Mouse (Mus musculus): ENCODE measurements at regions not wholly inside any gene's neighbourhood (a gene's known extent, or its start where the extent isn't known, plus 50 kb on each side); places are given as distances from the start of the nearest gene placed in this dataset.

DNA sequence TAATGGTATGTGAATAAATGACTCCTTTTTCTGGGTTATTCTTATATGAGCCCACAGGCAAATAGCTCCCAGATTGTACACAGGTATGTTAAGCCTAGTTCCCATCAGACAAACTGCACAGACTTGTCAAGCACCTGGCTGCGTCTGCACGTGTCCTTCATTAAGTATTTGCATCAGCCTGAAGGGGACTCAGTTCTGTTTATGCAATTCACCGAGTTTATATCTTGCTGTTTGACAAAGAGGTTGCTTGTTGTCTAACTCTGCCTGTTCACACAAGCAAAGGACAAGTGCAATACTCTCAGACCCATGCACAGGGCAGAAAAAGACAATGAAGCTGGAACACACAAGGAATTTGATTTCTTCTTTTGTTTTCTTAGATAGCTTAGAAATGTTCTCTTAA, 215.2 kb downstream of the Arl4a start:
- ATAC-seq (ENCODE audit: low FRiP score) = no peak
- no peak overlapping the region for H3K9ac ChIP-seq (ENCODE audit: low read depth, low read length)
- H3K27me3 ChIP-seq (ENCODE audit: control insufficient read depth, insufficient read depth, low read length) = no peaks in the 10 kb centered on the region
- whole genome bisulfite sequencing = 76% methylated on average over 3 of the region's 3 CpGs
- H3K36me3 ChIP-seq (ENCODE audit: control insufficient read depth, insufficient read depth, low read length) = no peaks in the 10 kb centered on the region
- H3K4me3 ChIP-seq (ENCODE audit: low read depth, low read length) = no peak overlapping the region
- no peak overlapping the region for H3K4me2 ChIP-seq (replicated peaks; ENCODE audit: low read depth, low read length)
- no peaks in the 10 kb centered on the region for H3K9me3 ChIP-seq (ENCODE audit: control insufficient read depth, low read length)
- no peaks in the 10 kb centered on the region for H3K4me1 ChIP-seq (replicated peaks; ENCODE audit: control insufficient read depth, insufficient read depth, low read length)
- H3K27ac ChIP-seq (ENCODE audit: low read depth, low read length) = no peak overlapping the region
- no peak for DNase-seq (ENCODE audit: low spot score)

DNA sequence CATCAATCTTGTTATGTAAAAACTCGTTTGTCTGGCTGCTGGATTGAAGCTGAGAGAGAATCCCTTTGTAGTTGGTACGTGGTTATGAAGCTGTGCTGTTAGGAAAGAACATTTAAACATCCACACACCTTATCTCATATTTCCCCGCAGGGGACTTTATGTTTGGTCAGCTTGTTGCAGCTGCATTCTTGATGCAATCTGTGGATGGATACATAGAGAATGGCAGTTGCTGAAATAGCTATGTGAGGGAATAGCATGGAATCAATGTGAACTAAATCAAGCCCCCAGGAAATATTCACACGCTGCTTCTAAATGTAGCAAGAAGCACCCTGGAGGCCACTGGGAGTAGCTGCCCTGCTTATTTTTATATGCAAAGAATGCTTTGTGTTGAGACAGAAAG, 236.3 kb downstream of the Arl4a start:
- WGBS = 64% methylated on average over 4 of the region's 4 CpGs
- no peak for DNase-seq (ENCODE audit: low spot score)

DNA sequence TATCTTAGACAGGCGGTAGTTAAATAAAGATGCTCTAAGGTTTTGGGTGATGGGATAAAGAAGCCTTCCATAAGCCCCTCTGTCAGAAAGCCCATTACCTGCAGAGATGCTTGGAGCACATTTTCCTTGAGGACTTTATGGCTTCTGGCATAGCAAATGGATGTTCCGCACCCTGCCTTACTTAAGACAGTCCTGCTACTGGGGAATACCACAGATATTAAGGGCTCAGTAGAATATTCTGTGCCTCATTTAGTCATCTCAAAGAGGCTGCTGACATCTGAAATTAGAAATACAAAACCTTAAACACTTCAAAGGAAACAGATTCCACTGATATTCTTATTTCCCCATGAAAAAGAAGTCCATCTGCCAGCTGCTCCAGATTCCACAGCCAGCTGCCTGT, 240.0 kb downstream of the Arl4a start:
- no peak overlapping the region for H3K9ac ChIP-seq (ENCODE audit: low read depth, low read length)
- no peak for DNase-seq (ENCODE audit: low spot score)
- WGBS = 98% methylated on average over 2 of the region's 2 CpGs
- no peaks in the 10 kb centered on the region for H3K27me3 ChIP-seq (ENCODE audit: control insufficient read depth, insufficient read depth, low read length)
- no peak overlapping the region for H3K4me2 ChIP-seq (replicated peaks; ENCODE audit: low read depth, low read length)
- no peak overlapping the region for H3K27ac ChIP-seq (ENCODE audit: low read depth, low read length)
- ATAC-seq (ENCODE audit: low FRiP score) = no peak
- no peaks in the 10 kb centered on the region for H3K9me3 ChIP-seq (ENCODE audit: control insufficient read depth, low read length)
- H3K4me1 ChIP-seq (replicated peaks; ENCODE audit: control insufficient read depth, insufficient read depth, low read length) = no peaks in the 10 kb centered on the region
- H3K4me3 ChIP-seq (ENCODE audit: low read depth, low read length) = no peak overlapping the region
- no peaks in the 10 kb centered on the region for H3K36me3 ChIP-seq (ENCODE audit: control insufficient read depth, insufficient read depth, low read length)

More for the DNA sequence above, 236.3 kb downstream of the Arl4a start:
- no peak overlapping the region for H3K27ac ChIP-seq (ENCODE audit: low read depth, low read length)
- H3K4me3 ChIP-seq (ENCODE audit: low read depth, low read length) = no peak overlapping the region
- H3K9ac ChIP-seq (ENCODE audit: low read depth, low read length) = no peak overlapping the region
- H3K4me2 ChIP-seq (replicated peaks; ENCODE audit: low read depth, low read length) = no peak overlapping the region
- no peak for ATAC-seq (ENCODE audit: low FRiP score)
- H3K9me3 ChIP-seq (ENCODE audit: control insufficient read depth, low read length) = no peaks in the 10 kb centered on the region
- H3K27me3 ChIP-seq (ENCODE audit: control insufficient read depth, insufficient read depth, low read length) = no peaks in the 10 kb centered on the region
- H3K36me3 ChIP-seq (ENCODE audit: control insufficient read depth, insufficient read depth, low read length) = no peaks in the 10 kb centered on the region
- no peaks in the 10 kb centered on the region for H3K4me1 ChIP-seq (replicated peaks; ENCODE audit: control insufficient read depth, insufficient read depth, low read length)

- WGBS = 83% methylated on average over 3 of the region's 3 CpGs
- ATAC-seq (ENCODE audit: low FRiP score) = no peak
- no peaks in the 10 kb centered on the region for H3K4me1 ChIP-seq (replicated peaks; ENCODE audit: control insufficient read depth, insufficient read depth, low read length)
These were observed 240.9 kb downstream of the Arl4a start for GRCm38 (mm10) chr12:39796939-39797338.

GRCm38 (mm10) chr12:39785026-39785425, 252.8 kb downstream of the Arl4a start:
- ATAC-seq (ENCODE audit: low FRiP score) (no peak), DNase-seq (ENCODE audit: low spot score) (no peak)
- no peaks in the 10 kb centered on the region for H3K36me3 ChIP-seq (ENCODE audit: control insufficient read depth, insufficient read depth, low read length)
- H3K4me3 ChIP-seq (ENCODE audit: low read depth, low read length) = no peak overlapping the region
- no peak overlapping the region for H3K4me2 ChIP-seq (replicated peaks; ENCODE audit: low read depth, low read length)
- WGBS = 94% methylated on average over 3 of the region's 3 CpGs
- H3K27me3 ChIP-seq (ENCODE audit: control insufficient read depth, insufficient read depth, low read length) = no peaks in the 10 kb centered on the region
- H3K9me3 ChIP-seq (ENCODE audit: control insufficient read depth, low read length) = no peaks in the 10 kb centered on the region
- no peaks in the 10 kb centered on the region for H3K4me1 ChIP-seq (replicated peaks; ENCODE audit: control insufficient read depth, insufficient read depth, low read length)
- no peak overlapping the region for H3K9ac ChIP-seq (ENCODE audit: low read depth, low read length)
- no peak overlapping the region for H3K27ac ChIP-seq (ENCODE audit: low read depth, low read length)

More at GRCm38 (mm10) chr12:39796939-39797338, 240.9 kb downstream of the Arl4a start:
- Histone ChIP-seq H3K27ac (ENCODE audit: low read depth, low read length) (no peak overlapping the region), H3K27me3 (ENCODE audit: control insufficient read depth, insufficient read depth, low read length) (no peaks in the 10 kb centered on the region), H3K9me3 (ENCODE audit: control insufficient read depth, low read length) (no peaks in the 10 kb centered on the region), H3K36me3 (ENCODE audit: control insufficient read depth, insufficient read depth, low read length) (no peaks in the 10 kb centered on the region), H3K4me2 (replicated peaks; ENCODE audit: low read depth, low read length) (no peak overlapping the region), H3K4me3 (ENCODE audit: low read depth, low read length) (no peak overlapping the region), H3K9ac (ENCODE audit: low read depth, low read length) (no peak overlapping the region)
- DNase-seq (ENCODE audit: low spot score) = no peak

GRCm38 (mm10) chr12:39784532-39784931, 253.3 kb downstream of the Arl4a start:
- Histone ChIP-seq H3K36me3 (ENCODE audit: control insufficient read depth, insufficient read depth, low read length) (no peaks in the 10 kb centered on the region), H3K27ac (ENCODE audit: low read depth, low read length) (no peak overlapping the region), H3K9ac (ENCODE audit: low read depth, low read length) (no peak overlapping the region), H3K27me3 (ENCODE audit: control insufficient read depth, insufficient read depth, low read length) (no peaks in the 10 kb centered on the region), H3K4me3 (ENCODE audit: low read depth, low read length) (no peak overlapping the region), H3K4me1 (replicated peaks; ENCODE audit: control insufficient read depth, insufficient read depth, low read length) (no peaks in the 10 kb centered on the region), H3K4me2 (replicated peaks; ENCODE audit: low read depth, low read length) (no peak overlapping the region), H3K9me3 (ENCODE audit: control insufficient read depth, low read length) (no peaks in the 10 kb centered on the region)
- ATAC-seq (ENCODE audit: low FRiP score) (no peak), DNase-seq (ENCODE audit: low spot score) (no peak)
- WGBS = 84% methylated on average over 3 of the region's 3 CpGs

DNA sequence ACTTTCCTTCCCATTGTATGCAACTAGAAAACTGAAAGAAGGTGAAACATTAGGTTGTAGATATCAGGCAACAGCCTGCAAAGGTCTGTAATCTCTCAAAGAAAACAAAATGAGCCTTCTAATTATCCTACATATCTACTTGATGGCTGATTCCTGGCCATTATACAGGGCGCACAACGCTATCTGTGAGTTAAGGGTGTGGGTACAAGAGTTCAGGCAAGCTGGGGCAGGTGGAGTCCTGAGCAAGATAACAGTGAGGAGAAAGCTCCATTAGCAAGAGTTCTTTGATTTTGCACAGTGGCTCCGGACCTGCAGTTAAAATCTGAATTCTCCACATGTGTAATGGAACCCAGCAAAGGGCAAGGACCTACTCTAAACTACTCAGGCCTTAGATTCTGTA, 261.7 kb downstream of the Arl4a start:
- ATAC-seq (ENCODE audit: low FRiP score) (no peak), DNase-seq (ENCODE audit: low spot score) (no peak)
- no peaks in the 10 kb centered on the region for H3K27me3 ChIP-seq (ENCODE audit: control insufficient read depth, insufficient read depth, low read length)
- no peaks in the 10 kb centered on the region for H3K36me3 ChIP-seq (ENCODE audit: control insufficient read depth, insufficient read depth, low read length)
- H3K4me1 ChIP-seq (replicated peaks; ENCODE audit: control insufficient read depth, insufficient read depth, low read length) = no peaks in the 10 kb centered on the region
- H3K4me3 ChIP-seq (ENCODE audit: low read depth, low read length) = no peak overlapping the region
- no peak overlapping the region for H3K9ac ChIP-seq (ENCODE audit: low read depth, low read length)
- 90% methylated on average over 3 of the region's 3 CpGs for WGBS
- no peak overlapping the region for H3K4me2 ChIP-seq (replicated peaks; ENCODE audit: low read depth, low read length)
- no peak overlapping the region for H3K27ac ChIP-seq (ENCODE audit: low read depth, low read length)
- H3K9me3 ChIP-seq (ENCODE audit: control insufficient read depth, low read length) = no peaks in the 10 kb centered on the region

- Histone ChIP-seq H3K9ac (ENCODE audit: low read depth, low read length) (no peak overlapping the region), H3K4me1 (replicated peaks; ENCODE audit: control insufficient read depth, insufficient read depth, low read length) (no peaks in the 10 kb centered on the region), H3K9me3 (ENCODE audit: control insufficient read depth, low read length) (no peaks in the 10 kb centered on the region), H3K4me2 (replicated peaks; ENCODE audit: low read depth, low read length) (no peak overlapping the region), H3K4me3 (ENCODE audit: low read depth, low read length) (no peak overlapping the region), H3K27ac (ENCODE audit: low read depth, low read length) (no peak overlapping the region), H3K27me3 (ENCODE audit: control insufficient read depth, insufficient read depth, low read length) (no peaks in the 10 kb centered on the region), H3K36me3 (ENCODE audit: control insufficient read depth, insufficient read depth, low read length) (no peaks in the 10 kb centered on the region)
- no peak for DNase-seq (ENCODE audit: low spot score)
- 90% methylated on average over 11 of the region's 11 CpGs for WGBS
- no peak for ATAC-seq (ENCODE audit: low FRiP score)
These were observed 270.8 kb downstream of the Arl4a start for GRCm38 (mm10) chr12:39766988-39767387.

GRCm38 (mm10) chr12:39763529-39763928, 274.3 kb downstream of the Arl4a start:
- Histone ChIP-seq H3K27me3 (ENCODE audit: control insufficient read depth, insufficient read depth, low read length) (no peaks in the 10 kb centered on the region), H3K27ac (ENCODE audit: low read depth, low read length) (no peak overlapping the region), H3K4me1 (replicated peaks; ENCODE audit: control insufficient read depth, insufficient read depth, low read length) (no peaks in the 10 kb centered on the region), H3K4me3 (ENCODE audit: low read depth, low read length) (no peak overlapping the region), H3K4me2 (replicated peaks; ENCODE audit: low read depth, low read length) (no peak overlapping the region), H3K36me3 (ENCODE audit: control insufficient read depth, insufficient read depth, low read length) (no peaks in the 10 kb centered on the region), H3K9me3 (ENCODE audit: control insufficient read depth, low read length) (no peaks in the 10 kb centered on the region), H3K9ac (ENCODE audit: low read depth, low read length) (no peak overlapping the region)
- no peak for DNase-seq (ENCODE audit: low spot score)
- WGBS = 83% methylated on average over 3 of the region's 3 CpGs
- no peak for ATAC-seq (ENCODE audit: low FRiP score)
